Mouse (Mus musculus): Measurements from ENCODE around the gene Map4. TPM values are rescaled to one million over a fixed set of nuclear protein-coding genes. Genes with fewer than 3 reads are reported as not detected.
A peak's percentile ranks its signal among the peaks of the same experiment; 100 is the strongest.

Map4 gene
- polyA plus RNA-seq, 1 experiment, result 103 TPM

- no peak for DNase-seq (ENCODE audit: low read depth)
These were observed 199.8 kb downstream of the Map4 start for GRCm38 (mm10) chr9:110130896-110131524.

GRCm38 (mm10) chr9:110131525-110132197, 200.4 kb downstream of the Map4 start:
- peak; percentile 54 for DNase-seq (ENCODE audit: low read depth)

- DNase-seq (ENCODE audit: low read depth), result no peak
These were observed 200.9 kb downstream of the Map4 start for GRCm38 (mm10) chr9:110132201-110132605.

GRCm38 (mm10) chr9:110132921-110133320, 201.7 kb downstream of the Map4 start:
- no peak for DNase-seq (ENCODE audit: low read depth)

Other genes with a start within 250 kb of the Map4 start
- 0.07 and 0.18 TPM in 2 replicates for gene Fbxw18, start 228.8 kb upstream of the Map4 start, polyA plus RNA-seq (2012; rRNA removed)
- gene Fbxw26, start 185.4 kb upstream of the Map4 start, polyA plus RNA-seq (2012; rRNA removed), result not detected in 2 replicates
- 0.30 and 0.43 TPM in 2 replicates for gene Fbxw27, start 140.8 kb upstream of the Map4 start, polyA plus RNA-seq (2012; rRNA removed)
- 3,031 and 4,791 TPM in 2 replicates for gene Spink8, start 119.2 kb upstream of the Map4 start, polyA plus RNA-seq (2012; rRNA removed)
- 37.7 and 38.8 TPM in 2 replicates for gene Nme6, start 98.7 kb upstream of the Map4 start, polyA plus RNA-seq (2012; rRNA removed)
- 0.18 and 0.68 TPM in 2 replicates for gene Camp, start 81.8 kb upstream of the Map4 start, polyA plus RNA-seq (2012; rRNA removed)
- gene Cdc25a, start 55.9 kb upstream of the Map4 start, polyA plus RNA-seq (2012; rRNA removed), result 3.4 and 3.8 TPM in 2 replicates
- 13.1 and 18.2 TPM in 2 replicates for gene Smarcc1, start 186.2 kb downstream of the Map4 start, polyA plus RNA-seq (2012; rRNA removed)
- gene Dhx30, start 186.4 kb downstream of the Map4 start, polyA plus RNA-seq (2012; rRNA removed), result 55.6 and 66.5 TPM in 2 replicates

Data from gonadal fat pad, adult 2 months (tissue).